Mouse (Mus musculus): ENCODE measurements around the gene Kansl1. TPM values are rescaled to one million over a fixed set of nuclear protein-coding genes. Genes with fewer than 3 reads are reported as not detected.
"Not testable (repeated sequence)": the region's sequence is repeated elsewhere in the genome, so short reads cannot be mapped to it uniquely, and the experiment has no call there.

Gene Kansl1
- polyA plus RNA-seq, 1 experiment from 2014 or later, result 11.7 TPM

GRCm38 (mm10) chr11:104452709-104453108 is 16.0 kb downstream of the Kansl1 start:
- H3K9me3 ChIP-seq (replicated peaks), result no peaks in the 10 kb centered on the region
- H3K36me3 ChIP-seq, result peaks cover 3% of the 10 kb centered on the region; the same call in 1 of the 2 replicates
- no peak overlapping the region for H3K27ac ChIP-seq
- peaks cover 5% of the 10 kb centered on the region; the same call in 1 of the 2 replicates for H3K4me1 ChIP-seq (replicated peaks)
- H3K27me3 ChIP-seq, result no peaks in the 10 kb centered on the region
- ATAC-seq (replicated peaks; ENCODE audit: insufficient number of reproducible peaks, insufficient read depth, low FRiP score, low read depth), result no peak
- 82% methylated on average over 1 of the region's 1 CpGs for WGBS
- no peak overlapping the region for H3K4me2 ChIP-seq
- no peak overlapping the region for H3K9ac ChIP-seq
- H3K4me3 ChIP-seq, result no peak overlapping the region

DNA sequence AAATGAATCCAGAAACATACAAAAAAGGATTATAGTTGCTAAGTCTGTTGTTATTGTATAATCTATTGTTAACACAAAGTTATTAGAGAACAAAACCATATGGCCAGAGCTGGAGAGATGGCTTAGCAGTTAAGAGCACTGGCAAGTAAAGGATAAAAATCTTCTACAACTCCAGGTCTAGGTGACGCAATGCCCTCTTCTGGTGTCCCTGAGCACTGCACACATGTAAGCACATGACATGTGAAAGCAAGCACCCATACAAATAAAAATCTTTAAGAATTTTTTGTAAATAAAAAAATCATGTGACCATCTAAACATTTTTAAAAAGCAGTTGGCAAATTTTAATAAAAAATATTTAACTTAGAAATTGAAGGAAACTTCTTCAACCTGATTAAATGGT is 17.4 kb downstream of the Kansl1 start:
- H3K4me1 ChIP-seq (replicated peaks), result peaks cover 7% of the 10 kb centered on the region
- no peaks in the 10 kb centered on the region for H3K27me3 ChIP-seq
- H3K9me3 ChIP-seq (replicated peaks), result no peaks in the 10 kb centered on the region
- H3K9ac ChIP-seq, result no peak overlapping the region
- WGBS, result 94% methylated on average over 1 of the region's 1 CpGs
- no peak for ATAC-seq (replicated peaks; ENCODE audit: insufficient number of reproducible peaks, insufficient read depth, low FRiP score, low read depth)
- H3K27ac ChIP-seq, result no peak overlapping the region
- peaks cover 3% of the 10 kb centered on the region; the same call in 1 of the 2 replicates for H3K36me3 ChIP-seq
- H3K4me2 ChIP-seq, result no peak overlapping the region
- H3K4me3 ChIP-seq, result no peak overlapping the region

DNA sequence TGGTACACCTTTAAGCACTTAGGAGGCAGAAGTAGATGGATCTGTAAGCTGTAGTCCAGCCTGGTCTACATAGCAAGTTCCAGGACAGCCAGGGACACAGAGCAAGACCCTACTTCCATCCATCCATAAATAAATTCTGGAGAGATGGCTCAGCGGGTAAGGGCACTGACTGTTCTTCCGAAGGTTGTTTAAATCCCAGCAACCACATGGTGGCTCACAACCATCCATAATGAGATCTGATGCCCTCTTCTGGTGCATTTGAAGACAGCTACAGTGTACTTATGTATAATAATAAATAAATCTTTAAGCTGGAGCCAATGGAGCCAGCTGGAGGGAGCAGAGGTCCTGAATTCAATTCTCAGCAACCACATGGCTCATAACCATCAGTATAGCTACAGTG is 20.2 kb downstream of the Kansl1 start:
- 71% methylated on average over 2 of the region's 2 CpGs for WGBS
- not testable (repeated sequence) for ATAC-seq (replicated peaks; ENCODE audit: insufficient number of reproducible peaks, insufficient read depth, low FRiP score, low read depth); H3K4me1 ChIP-seq (replicated peaks); H3K4me2 ChIP-seq; H3K4me3 ChIP-seq; H3K27me3 ChIP-seq; H3K27ac ChIP-seq; H3K9ac ChIP-seq; H3K36me3 ChIP-seq; H3K9me3 ChIP-seq (replicated peaks)

GRCm38 (mm10) chr11:104445538-104445937 is 23.1 kb downstream of the Kansl1 start:
- H3K36me3 ChIP-seq, result peaks cover 3% of the 10 kb centered on the region; the same call in 1 of the 2 replicates
- H3K4me1 ChIP-seq (replicated peaks), result peaks cover 8% of the 10 kb centered on the region
- ATAC-seq (replicated peaks; ENCODE audit: insufficient number of reproducible peaks, insufficient read depth, low FRiP score, low read depth), result no peak
- H3K9me3 ChIP-seq (replicated peaks), result no peaks in the 10 kb centered on the region
- no peak overlapping the region for H3K4me3 ChIP-seq
- WGBS, result 60% methylated on average over 2 of the region's 2 CpGs
- no peak overlapping the region for H3K27ac ChIP-seq
- H3K9ac ChIP-seq, result no peak overlapping the region
- H3K4me2 ChIP-seq, result no peak overlapping the region
- H3K27me3 ChIP-seq, result no peaks in the 10 kb centered on the region

- no peak overlapping the region for H3K9ac ChIP-seq
- no peaks in the 10 kb centered on the region for H3K9me3 ChIP-seq (replicated peaks)
- H3K27me3 ChIP-seq, result no peaks in the 10 kb centered on the region
- no peak overlapping the region for H3K4me2 ChIP-seq
- H3K4me3 ChIP-seq, result no peak overlapping the region
- H3K4me1 ChIP-seq (replicated peaks), result peaks cover 8% of the 10 kb centered on the region
- ATAC-seq (replicated peaks; ENCODE audit: insufficient number of reproducible peaks, insufficient read depth, low FRiP score, low read depth), result no peak
- peaks cover 3% of the 10 kb centered on the region; the same call in 1 of the 2 replicates for H3K36me3 ChIP-seq
- H3K27ac ChIP-seq, result no peak overlapping the region
- 89% methylated on average over 1 of the region's 1 CpGs for WGBS
These were observed 23.6 kb downstream of the Kansl1 start for GRCm38 (mm10) chr11:104445044-104445443.

- Histone ChIP-seq H3K4me1 (replicated peaks) (peaks cover 8% of the 10 kb centered on the region), H3K9ac (peak overlapping the region; percentile 88), H3K9me3 (replicated peaks) (no peaks in the 10 kb centered on the region), H3K36me3 (no peaks in the 10 kb centered on the region), H3K4me2 (peak overlapping the region; percentile 62), H3K27me3 (no peaks in the 10 kb centered on the region), H3K27ac (peak overlapping the region; percentile 100), H3K4me3 (peak overlapping the region; percentile 82)
- 36% methylated on average over 2 of the region's 2 CpGs for WGBS
- no peak for ATAC-seq (replicated peaks; ENCODE audit: insufficient number of reproducible peaks, insufficient read depth, low FRiP score, low read depth)
These were observed 25.3 kb downstream of the Kansl1 start for GRCm38 (mm10) chr11:104443359-104443758.

DNA sequence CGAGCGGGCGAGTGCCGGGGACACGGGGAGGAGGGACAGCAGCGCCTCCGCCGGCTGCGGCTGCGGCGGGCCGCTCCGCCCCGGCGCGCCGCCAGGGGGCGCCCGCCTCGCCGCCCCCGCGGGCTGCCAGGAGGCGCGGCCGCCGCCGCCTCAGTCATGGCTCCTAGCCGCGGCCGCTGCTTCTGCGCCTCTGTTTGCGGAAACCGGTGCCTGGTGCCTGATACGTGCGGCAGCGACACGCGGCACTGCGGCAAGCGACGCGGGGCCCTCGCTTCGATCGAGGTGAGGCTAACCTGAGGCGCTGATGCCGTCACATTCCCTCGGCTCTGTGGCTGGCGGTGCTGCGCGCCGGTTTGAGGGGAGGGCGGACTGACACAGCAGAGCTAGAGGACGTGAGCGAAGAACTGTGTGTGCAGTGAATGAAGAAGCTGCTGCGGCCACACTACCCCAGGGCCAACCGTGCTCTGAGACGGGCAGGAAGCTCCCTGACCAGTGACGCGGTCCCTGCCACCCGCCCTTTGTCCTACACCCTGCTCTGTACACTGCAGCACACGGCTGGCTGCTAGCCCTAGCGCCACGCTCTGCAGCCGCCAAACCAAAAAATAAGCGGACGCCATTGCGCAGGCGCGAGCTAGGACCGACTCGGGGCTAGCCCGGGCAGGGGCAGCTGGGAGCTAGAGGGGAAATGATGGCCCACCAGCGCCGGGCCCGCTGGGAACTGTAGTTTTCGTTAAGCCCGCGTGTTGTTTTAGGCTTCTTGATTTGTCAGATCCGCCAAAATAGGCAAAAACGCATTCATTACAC is 26.1 kb downstream of the Kansl1 start:
- peak; percentile 95 for ATAC-seq (replicated peaks; ENCODE audit: insufficient number of reproducible peaks, insufficient read depth, low FRiP score, low read depth)
- no peaks in the 10 kb centered on the region for H3K9me3 ChIP-seq (replicated peaks)
- H3K4me1 ChIP-seq (replicated peaks), result peaks cover 13% of the 10 kb centered on the region
- H3K36me3 ChIP-seq, result no peaks in the 10 kb centered on the region
- H3K4me3 ChIP-seq, result peak overlapping the region; percentile 82
- H3K4me2 ChIP-seq, result peak overlapping the region; percentile 62
- H3K27ac ChIP-seq, result peak overlapping the region; percentile 100
- peak overlapping the region; percentile 100 for H3K9ac ChIP-seq
- under 1% methylated on average over 81 of the region's 82 CpGs for WGBS
- no peaks in the 10 kb centered on the region for H3K27me3 ChIP-seq

GRCm38 (mm10) chr11:104441475-104442332 is 27.0 kb downstream of the Kansl1 start:
- Histone ChIP-seq H3K27ac (peak overlapping the region; percentile 100), H3K36me3 (no peaks in the 10 kb centered on the region), H3K9me3 (replicated peaks) (no peaks in the 10 kb centered on the region), H3K9ac (peak overlapping the region; percentile 100), H3K4me2 (peak overlapping the region; percentile 62), H3K4me1 (replicated peaks) (peaks cover 17% of the 10 kb centered on the region), H3K4me3 (peak overlapping the region; percentile 82), H3K27me3 (no peaks in the 10 kb centered on the region)
- ATAC-seq (replicated peaks; ENCODE audit: insufficient number of reproducible peaks, insufficient read depth, low FRiP score, low read depth), result peak; percentile 68
- WGBS, result under 1% methylated on average over 65 of the region's 92 CpGs

DNA sequence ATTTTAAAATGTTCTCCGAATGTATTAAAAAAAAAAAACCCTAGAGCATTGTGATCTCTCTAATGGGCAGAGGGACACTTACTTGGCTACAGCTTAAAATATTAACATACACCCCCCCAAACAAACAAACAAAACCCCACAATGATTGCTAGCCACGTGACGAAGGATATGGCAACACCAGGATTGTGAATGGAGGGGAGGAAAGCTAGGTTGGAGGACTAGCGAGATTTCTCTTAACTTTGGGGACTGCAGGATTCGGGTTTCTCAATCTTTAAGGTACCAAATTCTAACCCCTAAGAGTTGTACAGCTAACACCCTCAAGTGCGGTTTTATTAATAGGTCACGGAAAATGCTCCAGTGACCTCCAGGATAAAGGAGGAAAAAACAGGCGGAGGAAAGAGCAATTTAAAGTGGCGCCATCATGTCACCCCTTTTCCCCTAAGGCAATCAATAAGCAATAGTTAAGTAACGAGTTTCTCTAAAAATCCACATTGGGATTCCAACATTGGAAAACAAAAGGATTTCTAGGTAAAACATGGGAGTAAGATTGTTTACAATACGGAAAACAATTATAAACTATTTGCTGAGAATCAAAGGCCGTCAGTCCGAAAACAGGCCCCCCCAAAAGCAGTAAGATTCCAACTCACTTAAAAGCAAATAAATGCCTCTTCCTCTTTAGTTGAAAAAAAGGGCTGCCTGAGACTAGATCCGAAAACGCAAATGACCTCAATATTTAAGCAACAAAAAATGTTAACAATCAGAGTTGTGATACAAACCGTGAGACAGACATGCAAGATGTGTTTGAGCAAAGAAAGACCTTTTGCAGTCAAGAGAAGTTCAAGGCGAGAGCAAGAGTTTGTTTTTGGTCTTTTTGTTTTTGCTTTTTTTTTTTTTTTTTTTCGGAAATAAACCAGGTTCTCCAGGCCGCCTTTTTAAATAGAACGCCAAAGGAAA is 27.9 kb downstream of the Kansl1 start:
- Histone ChIP-seq H3K4me2 (peak overlapping the region; percentile 62), H3K36me3 (no peaks in the 10 kb centered on the region), H3K9me3 (replicated peaks) (no peaks in the 10 kb centered on the region), H3K27me3 (no peaks in the 10 kb centered on the region), H3K4me1 (replicated peaks) (peaks cover 16% of the 10 kb centered on the region), H3K27ac (peak overlapping the region; percentile 100), H3K9ac (peak overlapping the region; percentile 100), H3K4me3 (peak overlapping the region; percentile 82)
- ATAC-seq (replicated peaks; ENCODE audit: insufficient number of reproducible peaks, insufficient read depth, low FRiP score, low read depth), result no peak
- under 1% methylated on average over 20 of the region's 20 CpGs for WGBS

DNA sequence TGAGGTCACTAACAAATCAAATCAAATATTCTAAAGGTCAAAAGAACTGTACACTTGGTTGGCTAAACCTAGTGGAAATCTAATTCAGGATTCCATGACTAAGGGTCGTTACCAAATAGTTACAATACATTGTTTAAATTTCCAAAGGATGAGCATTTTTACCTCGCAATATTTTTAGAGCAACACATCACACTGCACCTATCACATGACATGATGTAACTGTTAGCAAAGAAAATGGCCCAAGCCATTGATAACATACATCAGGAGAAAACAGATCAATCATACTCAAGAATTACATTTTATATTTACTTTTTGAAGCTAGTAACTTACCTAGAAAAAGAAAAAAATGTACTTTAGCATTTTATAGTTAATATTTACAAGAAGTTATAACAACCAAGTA is 29.0 kb downstream of the Kansl1 start:
- no peak overlapping the region for H3K4me3 ChIP-seq
- H3K27ac ChIP-seq, result no peak overlapping the region
- peaks cover 25% of the 10 kb centered on the region for H3K4me1 ChIP-seq (replicated peaks)
- WGBS, result 26% methylated on average over 2 of the region's 2 CpGs
- H3K27me3 ChIP-seq, result no peaks in the 10 kb centered on the region
- no peak overlapping the region for H3K9ac ChIP-seq
- no peaks in the 10 kb centered on the region for H3K36me3 ChIP-seq
- H3K4me2 ChIP-seq, result peak overlapping the region; percentile 40
- no peak for ATAC-seq (replicated peaks; ENCODE audit: insufficient number of reproducible peaks, insufficient read depth, low FRiP score, low read depth)
- H3K9me3 ChIP-seq (replicated peaks), result no peaks in the 10 kb centered on the region
